In the genomic region with DNA sequence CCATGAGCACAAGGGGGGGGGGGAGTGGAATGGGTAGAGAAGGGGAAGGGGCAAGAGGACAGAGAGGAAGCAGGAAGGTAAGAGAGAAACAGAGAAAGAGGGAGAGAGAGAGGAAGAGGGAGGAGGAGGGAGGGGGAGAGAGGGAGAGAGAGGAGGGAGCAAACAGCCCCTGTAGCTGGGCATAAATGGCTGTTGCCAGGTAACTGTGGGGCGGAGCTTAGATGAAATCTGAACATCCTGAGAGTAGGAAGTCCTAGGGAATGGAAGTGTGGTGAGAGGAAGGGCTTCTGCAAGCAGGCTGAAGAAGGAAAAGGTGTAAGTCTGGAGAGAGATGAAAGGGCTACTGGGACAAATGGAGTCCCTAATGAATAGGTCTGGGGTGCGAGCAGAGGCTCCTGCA, we compare ENCODE assay signal across 13 mouse cellular contexts. TPM values are rescaled to one million over a fixed set of nuclear protein-coding genes. Genes with fewer than 3 reads are reported as not detected.
DNase-seq lines count a peak whose midpoint lies in the region.
"Had no signal": no experiment of that assay in that cellular context is flagged by ENCODE, and none has a peak within 500 bp of the region (broad histone marks: within the 10 kb centered on the region; RNA-seq: fewer than 3 reads in every experiment).

No protein-coding gene starts in this region.

- DNase-seq in embryo, embryonic 10 days (ENCODE audit: low spot score), result peak; percentile 52
- DNase-seq in embryo, embryonic 9.5 days (ENCODE audit: extremely low spot score), result no peak
- DNase-seq in lung, postnatal 36 days, result peak; percentile 30
- no peak for DNase-seq in lung, postnatal 10 days
- peak; percentile 35 for DNase-seq in kidney, postnatal 10 days
- peak; percentile 34 for DNase-seq in mesoderm, embryonic 11.5 days (ENCODE audit: low read depth, low spot score)
- DNase-seq in layer of hippocampus, adult 11-12 months (ENCODE audit: low spot score), result no peak
- DNase-seq in layer of hippocampus, postnatal 14 days (ENCODE audit: low spot score in 2 of 2), result no peak
- DNase-seq: cerebellum, postnatal 10 days; heart, adult 11 months; lung, postnatal 4 days; thymus, adult 2 months had no signal

RNA-seq across cellular contexts. Expression of a gene that starts 3.6 kb away (rescaled TPM):
- 10 to 100 TPM; 18.9 to 19.0 TPM for total RNA-seq in layer of hippocampus, postnatal 14 days (2021)

RNA-seq across cellular contexts. Expression of a gene that starts 8.7 kb away (rescaled TPM):
- total RNA-seq in layer of hippocampus, postnatal 14 days (2021), result 10 to 100 TPM; 82.2 to 83.1 TPM

RNA-seq across cellular contexts. Expression of a gene that starts 24.6 kb away (rescaled TPM):
- total RNA-seq in layer of hippocampus, postnatal 14 days (2021), result under 1 TPM in 1 of 2 experiments, not detected in 1; 0.72 TPM
- total RNA-seq: G1E had no signal

RNA-seq across cellular contexts. Expression of a gene that starts 38.0 kb away (rescaled TPM):
- total RNA-seq in layer of hippocampus, postnatal 14 days (2021), result 10 to 100 TPM; 88.8 to 94.3 TPM

RNA-seq across cellular contexts. Expression of a gene that starts 42.4 kb away (rescaled TPM):
- 10 to 100 TPM; 36.5 to 39.3 TPM for total RNA-seq in layer of hippocampus, postnatal 14 days (2021)

Comparison
In these comparisons a context has a peak if more than half of its experiments do, and no peak if none do; other contexts are left out.
1. DNase-seq: peak in embryo, embryonic 10 days (single experiment), lung, postnatal 36 days (single experiment), kidney, postnatal 10 days (single experiment) and mesoderm, embryonic 11.5 days (single experiment); none in embryo, embryonic 9.5 days (single experiment), lung, postnatal 10 days (single experiment), layer of hippocampus, adult 11-12 months (single experiment) and layer of hippocampus, postnatal 14 days (0 of 2).